Mouse (Mus musculus) brain, embryonic 18.5 days (tissue): Measurements from ENCODE around the gene Adat3.
"Not testable (repeated sequence)": the region's sequence is repeated elsewhere in the genome, so short reads cannot be mapped to it uniquely, and the experiment has no call there.

Experiments used
- DNase-seq: peaks from one replicate; pipeline ENCODE4 v3.0.0-alpha.2; 2012; ENCODE audit warnings: low read depth, low spot score

Gene Adat3

GRCm38 (mm10) chr10:80610116-80610785 lies 7.6 kb downstream of the Adat3 start:
- DNase-seq: no peak

- DNase-seq: no peak
These were observed 8.3 kb downstream of the Adat3 start for GRCm38 (mm10) chr10:80611024-80611423.

DNA sequence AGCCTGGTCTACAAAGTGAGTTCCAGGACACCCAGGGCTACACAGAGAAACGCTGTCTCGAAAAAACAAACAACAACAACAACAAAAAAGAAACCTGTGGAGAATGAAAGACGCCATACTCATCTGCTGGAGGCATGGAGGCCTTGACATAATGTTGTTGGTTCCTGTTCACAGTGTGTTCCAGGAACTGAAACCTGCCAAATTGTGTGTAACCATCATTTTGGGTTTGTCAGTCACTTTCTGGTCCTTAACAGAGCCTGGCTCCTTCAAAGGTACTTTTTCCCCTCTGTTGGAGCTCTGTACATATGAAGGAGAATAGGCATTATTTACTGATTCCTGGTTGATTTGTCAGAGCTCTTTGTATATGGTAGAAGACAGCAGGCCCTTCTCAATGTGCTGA lies 9.2 kb downstream of the Adat3 start:
- no peak for DNase-seq

DNA sequence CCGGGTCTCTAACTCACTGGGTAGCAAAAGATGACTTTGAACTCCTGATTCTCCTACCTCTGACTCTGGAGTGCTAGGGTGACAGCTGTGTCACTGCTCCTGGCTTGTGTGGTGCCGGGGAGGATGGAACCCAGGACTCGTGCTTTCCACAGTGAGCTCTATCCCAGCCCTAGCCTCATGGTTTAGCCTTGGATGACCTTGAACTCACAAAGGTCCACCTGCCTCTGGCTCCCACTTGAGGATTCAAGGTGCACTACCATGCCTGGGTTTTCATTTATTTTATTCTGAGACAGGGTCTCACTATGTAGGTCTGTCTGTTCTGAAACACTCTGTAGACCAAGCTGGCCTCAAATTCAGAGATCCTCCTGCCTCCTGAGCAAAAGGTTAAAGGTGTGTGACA lies 11.1 kb downstream of the Adat3 start:
- DNase-seq: no peak

DNA sequence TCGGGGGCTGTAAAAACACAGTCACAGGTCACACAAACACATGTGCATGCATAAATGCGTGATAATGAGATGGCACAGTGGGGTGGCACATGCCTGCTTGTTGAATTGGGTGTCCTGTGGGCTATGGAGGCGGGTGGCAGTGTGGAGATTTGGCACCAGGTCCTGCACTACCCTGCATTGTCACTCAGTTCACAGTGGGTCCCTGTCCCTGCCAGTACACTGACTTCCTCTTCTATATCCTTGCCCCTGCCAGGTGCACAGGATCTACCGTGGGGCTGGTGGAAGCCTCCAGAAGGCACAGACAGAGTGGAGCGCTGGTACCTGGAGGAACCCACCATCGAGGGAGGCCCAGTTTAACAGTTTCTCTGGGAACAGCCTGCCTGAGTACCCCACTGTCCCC lies 11.7 kb downstream of the Adat3 start:
- DNase-seq: no peak

DNA sequence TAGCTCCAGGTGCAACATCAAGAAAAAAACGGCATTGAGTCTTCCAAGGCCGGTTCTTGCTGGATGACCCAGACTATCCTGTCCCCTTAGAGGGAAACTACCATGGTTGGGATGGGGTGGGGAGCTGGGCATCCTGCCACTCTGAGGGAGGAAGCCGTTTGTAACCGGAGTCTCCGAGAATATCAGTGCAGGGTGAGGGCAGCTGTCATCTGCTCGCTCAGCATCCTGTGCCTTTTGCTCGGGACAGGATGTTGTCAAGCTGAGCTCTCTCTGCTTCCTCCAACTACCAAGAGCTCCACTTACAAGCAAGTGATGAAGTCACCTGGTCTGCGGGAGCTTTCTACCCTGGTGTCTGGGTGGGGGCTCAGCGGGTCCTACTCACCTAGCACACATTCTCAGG lies 15.5 kb downstream of the Adat3 start:
- DNase-seq: no peak

GRCm38 (mm10) chr10:80619465-80620244 lies 17.0 kb downstream of the Adat3 start:
- no peak for DNase-seq

- DNase-seq: no peak
These were observed 17.7 kb downstream of the Adat3 start for GRCm38 (mm10) chr10:80620365-80620764.

DNA sequence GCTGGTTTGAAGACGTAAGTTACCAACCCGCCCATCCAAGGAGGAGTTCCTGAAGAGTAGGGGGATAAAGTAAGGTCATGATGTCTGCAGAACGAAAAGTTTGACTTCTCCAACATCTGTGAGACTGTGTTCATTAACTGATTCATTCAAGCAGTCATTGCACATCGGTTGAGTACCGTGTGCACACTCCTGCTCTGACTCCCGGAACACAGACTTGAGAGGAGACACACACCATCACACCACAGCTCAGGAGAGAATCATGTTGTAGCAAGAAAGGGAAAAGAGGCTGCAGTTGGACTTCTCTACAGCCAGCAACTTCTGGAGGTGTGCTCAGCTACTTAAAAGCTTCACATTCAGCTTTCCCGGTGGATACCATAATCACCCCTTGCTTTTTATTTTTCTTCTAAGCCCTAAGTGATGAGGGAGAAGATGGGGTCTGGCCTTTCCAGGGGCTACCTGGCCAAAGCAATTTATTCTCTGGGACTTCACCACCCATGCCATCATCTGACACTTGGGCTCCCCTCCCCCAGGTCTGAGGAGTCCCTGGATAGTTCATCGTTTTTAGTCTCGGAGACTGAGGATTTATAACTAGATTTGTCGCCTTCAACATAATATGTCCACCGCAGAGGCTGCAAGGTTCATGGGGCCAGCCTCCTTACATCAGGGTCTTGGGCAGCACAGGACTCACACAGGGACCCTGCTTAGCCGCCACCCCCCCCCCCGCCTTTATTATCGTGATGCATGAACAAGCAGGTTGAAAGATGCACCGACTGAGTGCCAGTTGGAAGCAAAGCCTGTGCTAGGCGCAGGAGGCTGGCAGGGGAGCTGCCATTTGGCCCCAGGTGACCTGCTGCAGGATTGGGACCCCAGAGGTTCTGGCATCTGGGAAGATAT lies 18.4 kb downstream of the Adat3 start:
- DNase-seq: no peak

GRCm38 (mm10) chr10:80621690-80621939 lies 18.9 kb downstream of the Adat3 start:
- DNase-seq: no peak

GRCm38 (mm10) chr10:80621940-80622660 lies 19.4 kb downstream of the Adat3 start:
- peak; percentile 100 for DNase-seq

- no peak for DNase-seq
These were observed 20.2 kb downstream of the Adat3 start, which contains the start of gene Csnk1g2 for GRCm38 (mm10) chr10:80622661-80623456. TSS of gene Csnk1g2 (plus strand) at chr10:80622838.

GRCm38 (mm10) chr10:80623457-80624191 lies 20.9 kb downstream of the Adat3 start:
- no peak for DNase-seq

DNA sequence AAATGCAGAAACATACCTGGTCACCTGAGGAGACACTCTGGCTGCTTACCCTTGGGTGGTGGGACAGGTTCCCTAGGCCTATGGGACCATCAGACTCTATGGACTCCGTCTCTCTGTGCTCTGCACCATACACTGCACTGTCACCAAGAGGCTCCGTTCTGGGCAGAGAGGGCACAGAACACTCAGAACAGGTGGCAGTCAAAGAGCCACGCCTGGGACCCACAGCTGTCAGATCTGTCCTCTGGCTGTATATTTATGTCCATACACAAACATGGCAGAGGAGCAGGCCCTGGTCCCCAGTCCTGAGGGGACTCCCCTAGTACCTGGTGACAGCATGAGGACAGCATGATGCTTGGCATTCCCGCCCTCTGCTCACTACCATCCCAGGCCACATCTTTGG lies 23.1 kb downstream of the Adat3 start:
- no peak for DNase-seq

GRCm38 (mm10) chr10:80627685-80628084 lies 25.0 kb downstream of the Adat3 start:
- DNase-seq: no peak

GRCm38 (mm10) chr10:80628925-80629324 lies 26.2 kb downstream of the Adat3 start:
- DNase-seq: no peak

GRCm38 (mm10) chr10:80635345-80635744 lies 32.7 kb downstream of the Adat3 start:
- DNase-seq: no peak

DNA sequence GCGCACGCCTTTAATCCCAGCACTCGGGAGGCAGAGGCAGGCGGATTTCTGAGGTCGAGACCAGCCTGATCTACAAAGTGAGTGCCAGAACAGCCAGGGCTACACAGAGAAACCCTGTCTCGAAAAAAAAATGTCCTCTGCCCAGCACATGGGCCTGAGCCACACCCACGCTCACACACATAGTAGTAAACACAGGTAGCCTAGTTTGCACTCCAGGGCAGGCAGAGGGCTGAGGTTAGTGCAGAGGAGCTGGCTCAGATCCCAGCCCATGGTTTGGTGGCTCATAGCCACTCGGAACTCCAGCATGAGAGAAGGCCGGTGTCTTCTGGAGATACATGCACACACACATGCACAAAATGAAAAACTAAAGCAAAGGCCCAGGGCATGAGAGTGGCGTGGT lies 44.3 kb downstream of the Adat3 start:
- no peak for DNase-seq

GRCm38 (mm10) chr10:80649910-80650309 lies 47.2 kb downstream of the Adat3 start:
- not testable (repeated sequence) for DNase-seq

DNA sequence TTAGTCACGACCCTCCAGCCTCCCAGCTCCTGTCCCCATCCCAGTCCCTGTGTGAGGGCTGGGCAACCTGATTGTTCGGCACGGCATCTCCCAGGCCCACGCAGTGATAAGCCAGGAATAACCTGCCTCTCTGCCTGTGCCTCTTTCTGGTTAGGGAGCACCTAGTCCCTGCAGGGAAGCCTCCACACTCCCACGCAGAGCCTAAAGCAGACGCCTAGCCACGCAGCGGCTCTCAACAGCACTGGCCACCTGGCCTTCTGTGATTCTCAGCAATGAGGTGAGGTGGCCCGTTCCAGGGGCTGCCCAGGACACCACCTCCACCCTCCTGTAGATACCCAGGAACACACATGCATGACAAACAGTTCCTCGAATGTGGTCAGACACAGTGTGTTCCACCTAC lies 47.7 kb downstream of the Adat3 start:
- no peak for DNase-seq
